Mouse (Mus musculus) adrenal gland, postnatal 4 days (tissue): ENCODE data around the gene Rhbdf1. TPM values are rescaled to one million over a fixed set of nuclear protein-coding genes. Genes with fewer than 3 reads are reported as not detected.

ENCODE experiments used
- DNase-seq, 2 experiments: peaks; one replicate each; pipeline ENCODE4 v3.0.0; 2021 to 2022; ENCODE audit warnings: low spot score in 2 of 2, mixed read lengths in 2 of 2
- total RNA-seq, 2 experiments: library from RNA; stranded (reverse); gene quantifications; 2 replicates each; pipeline ENCODE4 v1.2.3; 2021

The Rhbdf1 gene
- total RNA-seq, 2 experiments from 2014 or later, result 43.7 to 47.5 TPM

GRCm38 (mm10) chr11:32241391-32241790 is 19.3 kb upstream of the Rhbdf1 start:
- no peak for DNase-seq

GRCm38 (mm10) chr11:32238093-32238860 is 16.2 kb upstream of the Rhbdf1 start:
- DNase-seq, result peak; percentile 25 to 60

GRCm38 (mm10) chr11:32237411-32237795 is 15.3 kb upstream of the Rhbdf1 start:
- DNase-seq, result no peak

GRCm38 (mm10) chr11:32236712-32237410 is 14.8 kb upstream of the Rhbdf1 start:
- no peak for DNase-seq

- no peak for DNase-seq
These were observed 14.0 kb upstream of the Rhbdf1 start for GRCm38 (mm10) chr11:32236132-32236531.

GRCm38 (mm10) chr11:32235646-32236045 is 13.5 kb upstream of the Rhbdf1 start:
- peak in 1 of 2 experiments; percentile 48 for DNase-seq

- no peak for DNase-seq
These were observed 12.9 kb upstream of the Rhbdf1 start for GRCm38 (mm10) chr11:32234816-32235485.

GRCm38 (mm10) chr11:32233895-32234294 is 11.8 kb upstream of the Rhbdf1 start:
- no peak for DNase-seq

GRCm38 (mm10) chr11:32232848-32233247 is 10.7 kb upstream of the Rhbdf1 start:
- DNase-seq, result no peak

- no peak for DNase-seq
These were observed 9.0 kb upstream of the Rhbdf1 start for GRCm38 (mm10) chr11:32231125-32231524.

GRCm38 (mm10) chr11:32230220-32230619 is 8.1 kb upstream of the Rhbdf1 start:
- DNase-seq, result no peak

- no peak for DNase-seq
These were observed 6.3 kb upstream of the Rhbdf1 start for GRCm38 (mm10) chr11:32228292-32228845.

- no peak for DNase-seq
These were observed 5.5 kb upstream of the Rhbdf1 start for GRCm38 (mm10) chr11:32227555-32227954.

- DNase-seq, result no peak
These were observed 4.9 kb upstream of the Rhbdf1 start for GRCm38 (mm10) chr11:32227041-32227440.

- peak; percentile 70 to 82 for DNase-seq
These were observed 4.2 kb upstream of the Rhbdf1 start, which contains the start of gene Mpg for GRCm38 (mm10) chr11:32226124-32226871. Gene Mpg, plus strand, starts transcription at chr11:32226505.

- no peak for DNase-seq
These were observed 3.4 kb upstream of the Rhbdf1 start for GRCm38 (mm10) chr11:32225222-32226104.

GRCm38 (mm10) chr11:32224468-32225139 is 2.5 kb upstream of the Rhbdf1 start:
- DNase-seq, result peak in 1 of 2 experiments; percentile 60

- DNase-seq, result no peak
These were observed 1.3 kb upstream of the Rhbdf1 start for GRCm38 (mm10) chr11:32223297-32223967.
